In the genomic region with DNA sequence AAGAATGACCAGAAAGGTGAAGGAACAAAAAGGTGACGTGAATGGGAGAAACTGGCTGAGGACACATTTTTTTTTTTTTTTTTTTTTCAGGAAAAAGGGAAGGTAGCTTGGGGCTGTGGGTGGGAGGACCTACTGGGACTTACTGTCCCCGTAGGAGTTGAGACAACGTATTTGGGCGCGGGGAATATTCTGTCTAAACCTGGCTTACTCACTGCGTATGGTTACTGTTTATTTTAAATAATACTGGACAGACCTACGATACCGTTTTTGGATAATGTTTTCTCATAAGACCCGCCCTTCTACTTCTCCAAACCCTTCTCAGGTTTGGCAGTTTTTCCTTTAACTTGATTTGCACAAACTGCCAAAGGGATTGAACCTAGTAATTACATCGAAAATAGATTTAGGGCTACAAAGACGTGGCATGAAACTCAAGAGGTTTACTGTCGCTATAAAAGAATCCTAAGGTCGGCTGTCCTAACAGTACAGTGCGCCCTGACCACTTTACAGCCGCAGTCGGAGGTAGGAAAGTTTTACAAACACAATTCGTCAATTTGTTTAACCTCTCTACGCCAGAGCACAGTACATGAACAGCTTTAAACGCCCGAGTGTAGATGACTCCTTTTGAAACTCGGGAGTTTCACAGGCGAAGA, we compare ENCODE assay signal across 8 mouse cellular contexts. TPM values are rescaled to one million over a fixed set of nuclear protein-coding genes. Genes with fewer than 3 reads are reported as not detected.
DNase-seq lines count a peak whose midpoint lies in the region; ATAC-seq and TF ChIP-seq lines count a peak whose summit lies in the region.

No protein-coding gene starts in this region.

- H3K4me1 ChIP-seq in heart, embryonic 14.5 days (ENCODE audit: control insufficient read depth in 2 of 2, insufficient read depth in 2 of 2, low read length in 2 of 2), result peaks cover 6 to 24% of the 10 kb centered on the region in 2 experiments
- peaks cover 7% of the 10 kb centered on the region for H3K4me1 ChIP-seq in bone marrow macrophage, adult 2 months (ENCODE audit: control insufficient read depth, insufficient read depth, low read length)
- H3K4me1 ChIP-seq in hindbrain, embryonic 14.5 days (replicated peaks; ENCODE audit: control insufficient read depth, insufficient read depth, low read length), result peaks cover 23% of the 10 kb centered on the region
- H3K4me1 ChIP-seq in midbrain, embryonic 11.5 days (ENCODE audit: control insufficient read depth, insufficient read depth, low read length), result peaks cover 12% of the 10 kb centered on the region

- H3K27ac ChIP-seq in heart, embryonic 14.5 days (replicated peaks in 1 of 2; ENCODE audit: control insufficient read depth in 1 of 2, insufficient read depth in 1 of 2, low read depth in 2 of 2, low read length in 2 of 2), result peak overlapping the region; percentile 79 to 94
- H3K27ac ChIP-seq in bone marrow macrophage, adult 2 months (ENCODE audit: insufficient read depth, low read depth, low read length), result no peak overlapping the region
- peak overlapping the region; percentile 95 for H3K27ac ChIP-seq in hindbrain, embryonic 14.5 days
- H3K27ac ChIP-seq in midbrain, embryonic 11.5 days (ENCODE audit: low read depth, low read length), result no peak overlapping the region

- H3K27me3 ChIP-seq in heart, embryonic 14.5 days (ENCODE audit: control insufficient read depth, insufficient read depth, low read length), result no peaks in the 10 kb centered on the region
- H3K27me3 ChIP-seq in hindbrain, embryonic 14.5 days (ENCODE audit: control insufficient read depth, insufficient read depth, low read length), result peaks cover 10% of the 10 kb centered on the region
- peaks cover 3% of the 10 kb centered on the region; the same call in 1 of the 2 replicates for H3K27me3 ChIP-seq in midbrain, embryonic 11.5 days (ENCODE audit: control insufficient read depth, insufficient read depth, low read length)

- WGBS in heart, embryonic 14.5 days, result 4% methylated on average over 22 of the region's 22 CpGs
- 8% methylated on average over 22 of the region's 22 CpGs for WGBS in hindbrain, embryonic 14.5 days
- WGBS in midbrain, embryonic 11.5 days, result 8% methylated on average over 22 of the region's 22 CpGs

- peak; percentile 29 for ATAC-seq in heart, embryonic 14.5 days (ENCODE audit: insufficient number of reproducible peaks, insufficient read depth, low FRiP score, low read depth)
- no peak for ATAC-seq in hindbrain, embryonic 14.5 days (ENCODE audit: low FRiP score)
- no peak for ATAC-seq in midbrain, embryonic 11.5 days (ENCODE audit: low FRiP score)

- TF ChIP-seq CTCF in bone marrow macrophage, adult 2 months (IDR thresholded peaks at IDR 0.05; ENCODE audit: low read depth, low read length), result no peak

- intact Hi-C loops in gastrocnemius, postnatal 14 days (cut with DNase I; ENCODE audit: low total_unique reads), result no loop called here

- peak overlapping the region; percentile 96 for H3K9ac ChIP-seq in heart, embryonic 14.5 days (ENCODE audit: low read length)
- H3K9ac ChIP-seq in hindbrain, embryonic 14.5 days, result peak overlapping the region; percentile 96
- H3K9ac ChIP-seq in midbrain, embryonic 11.5 days (ENCODE audit: low read length), result peak overlapping the region; percentile 97

- H3K4me3 ChIP-seq in heart, embryonic 14.5 days (ENCODE audit: control insufficient read depth in 1 of 2, insufficient read depth in 1 of 2, low read depth in 1 of 2, low read length in 2 of 2), result peak overlapping the region; percentile 79 to 96
- H3K4me3 ChIP-seq in bone marrow macrophage, adult 2 months (ENCODE audit: insufficient read depth, low read length), result peak overlapping the region; percentile 99
- peak overlapping the region; percentile 83 for H3K4me3 ChIP-seq in hindbrain, embryonic 14.5 days (replicated peaks; ENCODE audit: low read length)
- peak overlapping the region; percentile 100 for H3K4me3 ChIP-seq in midbrain, embryonic 11.5 days (ENCODE audit: low read depth, low read length)

- H3K9me3 ChIP-seq in heart, embryonic 14.5 days (ENCODE audit: control insufficient read depth, low read length), result no peaks in the 10 kb centered on the region
- H3K9me3 ChIP-seq in hindbrain, embryonic 14.5 days (ENCODE audit: control insufficient read depth, low read length), result no peaks in the 10 kb centered on the region
- H3K9me3 ChIP-seq in midbrain, embryonic 11.5 days (ENCODE audit: control insufficient read depth, low read length), result no peaks in the 10 kb centered on the region

- no peak for TF ChIP-seq POLR2A in bone marrow macrophage, adult 2 months (IDR thresholded peaks at IDR 0.05; ENCODE audit: borderline replicate concordance, low read depth, low read length)

- peaks cover 2% of the 10 kb centered on the region for H3K36me3 ChIP-seq in heart, embryonic 14.5 days (ENCODE audit: control insufficient read depth, insufficient read depth, low read length)
- H3K36me3 ChIP-seq in hindbrain, embryonic 14.5 days (replicated peaks; ENCODE audit: control insufficient read depth, insufficient read depth), result no peaks in the 10 kb centered on the region
- no peaks in the 10 kb centered on the region for H3K36me3 ChIP-seq in midbrain, embryonic 11.5 days (ENCODE audit: control insufficient read depth, insufficient read depth, low read length)

- no peak for DNase-seq in heart, postnatal 4 days
- DNase-seq in hindbrain, embryonic 14.5 days (ENCODE audit: low spot score), result peak; percentile 29
- peak; percentile 83 for DNase-seq in midbrain, embryonic 11.5 days (ENCODE audit: low spot score, missing footprints)
- DNase-seq in adrenal gland, adult 2 months, result no peak
- DNase-seq in gastrocnemius, postnatal 14 days, result no peak
- no peak for DNase-seq in right cerebral cortex, postnatal 25 days

- H3K4me2 ChIP-seq in heart, embryonic 14.5 days (ENCODE audit: low read length), result peak overlapping the region; percentile 82
- peak overlapping the region; percentile 62 for H3K4me2 ChIP-seq in hindbrain, embryonic 14.5 days (replicated peaks)
- peak overlapping the region; percentile 65 for H3K4me2 ChIP-seq in midbrain, embryonic 11.5 days

RNA-seq across cellular contexts. Expression of gene Golph3, which starts 0.7 kb away (rescaled TPM):
- polyA plus RNA-seq in heart, embryonic 14.5 days (2014; fragmentation: Nextera tagmentation; extraction: Ambion mirVana), result 85.4 and 87.7 TPM in 2 replicates
- total RNA-seq in heart, postnatal 4 days (2021), result 10 to 100 TPM; 88.7 to 89.1 TPM
- 87.7 and 99.3 TPM in 2 replicates for polyA plus RNA-seq in bone marrow macrophage, adult 2 months (2012; ENCODE audit: insufficient read depth, insufficient read length, missing spikeins)
- polyA plus RNA-seq in hindbrain, embryonic 14.5 days (2014; fragmentation: Nextera tagmentation; extraction: Ambion mirVana), result 96.9 and 112 TPM in 2 replicates
- 114 and 118 TPM in 2 replicates for polyA plus RNA-seq in midbrain, embryonic 11.5 days (2014; fragmentation: Nextera tagmentation; extraction: Ambion mirVana)
- total RNA-seq in adrenal gland, adult 2 months (2021), result 100 to 1,000 TPM; 127 to 150 TPM
- 157 and 164 TPM in 2 replicates for polyA plus RNA-seq in adrenal gland, adult 2 months (2012; rRNA removed)
- 10 to 100 TPM; 59.5 to 59.7 TPM for total RNA-seq in gastrocnemius, postnatal 14 days (2021)

RNA-seq across cellular contexts. Expression of gene 1810049J17Rik, which starts 1.1 kb away (rescaled TPM):
- 0.54 TPM in 1 of 2 replicates, not detected in the other for polyA plus RNA-seq in heart, embryonic 14.5 days (2014; fragmentation: Nextera tagmentation; extraction: Ambion mirVana)
- under 1 TPM in 1 of 2 experiments, not detected in 1; 0.91 TPM for total RNA-seq in heart, postnatal 4 days (2021)
- polyA plus RNA-seq in bone marrow macrophage, adult 2 months (2012; ENCODE audit: insufficient read depth, insufficient read length, missing spikeins), result not detected in 2 replicates
- 1.8 and 2.0 TPM in 2 replicates for polyA plus RNA-seq in hindbrain, embryonic 14.5 days (2014; fragmentation: Nextera tagmentation; extraction: Ambion mirVana)
- 0.94 and 2.5 TPM in 2 replicates for polyA plus RNA-seq in midbrain, embryonic 11.5 days (2014; fragmentation: Nextera tagmentation; extraction: Ambion mirVana)
- 1 to 10 TPM in 1 of 2 experiments, under 1 TPM in 1; 0.73 to 2.2 TPM for total RNA-seq in adrenal gland, adult 2 months (2021)
- 0.75 and 1.8 TPM in 2 replicates for polyA plus RNA-seq in adrenal gland, adult 2 months (2012; rRNA removed)
- not detected for total RNA-seq in gastrocnemius, postnatal 14 days (2021)

Comparison
In these comparisons a context has a peak if more than half of its experiments do, and no peak if none do; other contexts are left out.
1. H3K27ac ChIP-seq: peak in heart, embryonic 14.5 days (2 of 2) and hindbrain, embryonic 14.5 days (single experiment); none in bone marrow macrophage, adult 2 months (single experiment) and midbrain, embryonic 11.5 days (single experiment).
2. DNase-seq: peak in hindbrain, embryonic 14.5 days (single experiment) and midbrain, embryonic 11.5 days (single experiment); none in heart, postnatal 4 days (single experiment), adrenal gland, adult 2 months (single experiment), gastrocnemius, postnatal 14 days (single experiment) and right cerebral cortex, postnatal 25 days (single experiment).
3. Peak in every context shown above with its lines, with median percentiles within 50 percentile points of each other: H3K4me2 ChIP-seq, H3K4me3 ChIP-seq and H3K9ac ChIP-seq.